24 mouse cellular contexts compared by ENCODE assay signal in genomic region chr2:169585631-169586285, GRCm38 (mm10). TPM values are rescaled to one million over a fixed set of nuclear protein-coding genes. Genes with fewer than 3 reads are reported as not detected.
A peak's percentile ranks its signal among the peaks of the same experiment; 100 is the strongest.
DNase-seq lines count a peak whose midpoint lies in the region; ATAC-seq and TF ChIP-seq lines count a peak whose summit lies in the region.
"Had no signal": no experiment of that assay in that cellular context is flagged by ENCODE, and none has a peak within 500 bp of the region (broad histone marks: within the 10 kb centered on the region; RNA-seq: fewer than 3 reads in every experiment).

No protein-coding gene starts in this region.

- ATAC-seq in CD4-positive, CD25-positive, alpha-beta regulatory T cell, adult 4 months = no peak
- ATAC-seq in midbrain, embryonic 11.5 days (ENCODE audit: low FRiP score) = no peak
- no peak for ATAC-seq in midbrain, postnatal 0 days (ENCODE audit: low FRiP score)
- ATAC-seq in embryonic facial prominence, embryonic 13.5 days (ENCODE audit: insufficient number of reproducible peaks, insufficient read depth, low FRiP score, low TSS enrichment, low read depth) = no peak
- ATAC-seq in stomach, embryonic 16.5 days (ENCODE audit: insufficient read depth, low FRiP score) = peak; percentile 20; the same call in 1 of the 2 replicates
- ATAC-seq: Patski had no signal

- no peak overlapping the region for H3K4me3 ChIP-seq in midbrain, embryonic 11.5 days (ENCODE audit: low read depth, low read length)
- H3K4me3 ChIP-seq in midbrain, postnatal 0 days (ENCODE audit: low read depth, low read length) = no peak overlapping the region
- no peak overlapping the region for H3K4me3 ChIP-seq in embryonic facial prominence, embryonic 13.5 days
- no peak overlapping the region for H3K4me3 ChIP-seq in stomach, embryonic 16.5 days (replicated peaks; ENCODE audit: low read length)
- H3K4me3 ChIP-seq: erythroblast, embryonic 14.5 days; limb, embryonic 15.5 days had no signal

- no peak overlapping the region for H3K4me2 ChIP-seq in midbrain, embryonic 11.5 days
- H3K4me2 ChIP-seq in midbrain, postnatal 0 days (ENCODE audit: low read depth, low read length, poor library complexity, severe bottlenecking) = no peak overlapping the region
- peak overlapping the region; percentile 28; the same call in 1 of the 2 replicates for H3K4me2 ChIP-seq in embryonic facial prominence, embryonic 13.5 days
- H3K4me2 ChIP-seq in stomach, embryonic 16.5 days (ENCODE audit: low read depth, low read length) = no peak overlapping the region
- H3K4me2 ChIP-seq: limb, embryonic 15.5 days had no signal

- no peaks in the 10 kb centered on the region for H3K9me3 ChIP-seq in midbrain, embryonic 11.5 days (ENCODE audit: control insufficient read depth, low read length)
- H3K9me3 ChIP-seq in midbrain, postnatal 0 days (ENCODE audit: low read length) = no peaks in the 10 kb centered on the region
- H3K9me3 ChIP-seq in embryonic facial prominence, embryonic 13.5 days = no peaks in the 10 kb centered on the region
- H3K9me3 ChIP-seq in stomach, embryonic 16.5 days (replicated peaks; ENCODE audit: control insufficient read depth, low read length) = no peaks in the 10 kb centered on the region
- H3K9me3 ChIP-seq: limb, embryonic 15.5 days had no signal

- peak; percentile 45 for DNase-seq in CD4-positive, CD25-positive, alpha-beta regulatory T cell, adult 2 months (ENCODE audit: low read depth, low spot score)
- peak; percentile 47 for DNase-seq in midbrain, embryonic 11.5 days (ENCODE audit: low spot score, missing footprints)
- DNase-seq in midbrain, postnatal 0 days (ENCODE audit: low spot score) = no peak
- DNase-seq in urinary bladder, postnatal 14 days (ENCODE audit: low spot score) = no peak
- DNase-seq in right cerebral cortex, postnatal 36 days (ENCODE audit: low spot score in 2 of 2) = no peak
- DNase-seq: cerebellum, adult 9-11 months; heart, adult 11 months; heart, postnatal 4 days; layer of hippocampus, adult 9-11 months; lung, adult 18-20 months; thymus, postnatal 25 days had no signal

- H3K36me3 ChIP-seq in midbrain, embryonic 11.5 days (ENCODE audit: control insufficient read depth, insufficient read depth, low read length) = no peaks in the 10 kb centered on the region
- H3K36me3 ChIP-seq in midbrain, postnatal 0 days (ENCODE audit: insufficient read depth, low read length) = no peaks in the 10 kb centered on the region
- no peaks in the 10 kb centered on the region for H3K36me3 ChIP-seq in embryonic facial prominence, embryonic 13.5 days
- H3K36me3 ChIP-seq in stomach, embryonic 16.5 days (ENCODE audit: control insufficient read depth, insufficient read depth, low read length) = no peaks in the 10 kb centered on the region
- H3K36me3 ChIP-seq: limb, embryonic 15.5 days had no signal

- peaks cover 6% of the 10 kb centered on the region for H3K4me1 ChIP-seq in midbrain, embryonic 11.5 days (ENCODE audit: control insufficient read depth, insufficient read depth, low read length)
- H3K4me1 ChIP-seq in midbrain, postnatal 0 days (ENCODE audit: insufficient read depth, low read length) = no peaks in the 10 kb centered on the region
- H3K4me1 ChIP-seq in embryonic facial prominence, embryonic 13.5 days = peaks cover 9% of the 10 kb centered on the region; the same call in 1 of the 2 replicates
- no peaks in the 10 kb centered on the region; the same call in 1 of the 2 replicates for H3K4me1 ChIP-seq in stomach, embryonic 16.5 days (ENCODE audit: control insufficient read depth, insufficient read depth, low read length)

- no peak overlapping the region for H3K9ac ChIP-seq in midbrain, embryonic 11.5 days (ENCODE audit: low read length)
- no peak overlapping the region for H3K9ac ChIP-seq in midbrain, postnatal 0 days (replicated peaks; ENCODE audit: low read length, poor library complexity, severe bottlenecking)
- H3K9ac ChIP-seq in embryonic facial prominence, embryonic 13.5 days = no peak overlapping the region
- H3K9ac ChIP-seq in stomach, embryonic 16.5 days (ENCODE audit: low read length) = no peak overlapping the region
- H3K9ac ChIP-seq: limb, embryonic 15.5 days had no signal

- WGBS in midbrain, embryonic 11.5 days = 85% methylated on average over 12 of the region's 12 CpGs
- WGBS in midbrain, postnatal 0 days = 81% methylated on average over 12 of the region's 12 CpGs
- WGBS in embryonic facial prominence, embryonic 13.5 days = 64% methylated on average over 12 of the region's 12 CpGs
- 67% methylated on average over 12 of the region's 12 CpGs for WGBS in stomach, embryonic 16.5 days

- no peak overlapping the region for H3K27ac ChIP-seq in midbrain, embryonic 11.5 days (ENCODE audit: low read depth, low read length)
- H3K27ac ChIP-seq in midbrain, postnatal 0 days (ENCODE audit: low read depth, low read length) = no peak overlapping the region
- no peak overlapping the region for H3K27ac ChIP-seq in embryonic facial prominence, embryonic 13.5 days
- H3K27ac ChIP-seq in stomach, embryonic 16.5 days (ENCODE audit: low read length) = peak overlapping the region; percentile 18
- H3K27ac ChIP-seq: limb, embryonic 15.5 days had no signal

- H3K27me3 ChIP-seq in midbrain, embryonic 11.5 days (ENCODE audit: control insufficient read depth, insufficient read depth, low read length) = no peaks in the 10 kb centered on the region
- no peaks in the 10 kb centered on the region for H3K27me3 ChIP-seq in midbrain, postnatal 0 days (ENCODE audit: insufficient read depth, low read length)
- H3K27me3 ChIP-seq in embryonic facial prominence, embryonic 13.5 days = no peaks in the 10 kb centered on the region
- H3K27me3 ChIP-seq in stomach, embryonic 16.5 days (ENCODE audit: control insufficient read depth, insufficient read depth, low read length) = no peaks in the 10 kb centered on the region
- H3K27me3 ChIP-seq: limb, embryonic 15.5 days; Patski had no signal

- TF ChIP-seq CTCF in midbrain, postnatal 0 days (IDR thresholded peaks at IDR 0.05) = no peak

RNA-seq across cellular contexts. Expression of gene Gm11011, which starts 1.8 kb away (rescaled TPM):
- not detected for polyA plus RNA-seq in CD4-positive, CD25-positive, alpha-beta regulatory T cell, adult 4 months (2017; shearing (Covaris generic))
- polyA plus RNA-seq in midbrain, embryonic 11.5 days (2014; fragmentation: Nextera tagmentation; extraction: Ambion mirVana) = not detected in 2 replicates
- not detected in 2 replicates for total RNA-seq in midbrain, postnatal 0 days (2014; rRNA removed)
- polyA plus RNA-seq in midbrain, postnatal 0 days (2015; fragmentation: Nextera tagmentation; extraction: Ambion mirVana) = not detected in 2 replicates
- not detected in 2 replicates for polyA plus RNA-seq in embryonic facial prominence, embryonic 13.5 days (2015; fragmentation: Nextera tagmentation; extraction: Ambion mirVana)
- not detected in 2 replicates for polyA plus RNA-seq in stomach, embryonic 16.5 days (2015; fragmentation: Nextera tagmentation; extraction: Ambion mirVana)
- total RNA-seq: gastrocnemius, adult 18-20 months; heart, postnatal 4 days; left cerebral cortex, postnatal 14 days; megakaryocyte-erythroid progenitor cell, adult 5-6 weeks had no signal
- polyA plus RNA-seq: erythroblast, embryonic 14.5 days; forebrain, embryonic 16.5 days; heart, embryonic 14.5 days; intestine, embryonic 14.5 days; limb, embryonic 15.5 days; Patski; spleen, adult 2 months had no signal

RNA-seq across cellular contexts. Expression of gene Tshz2, which starts 47.1 kb away (rescaled TPM):
- polyA plus RNA-seq in CD4-positive, CD25-positive, alpha-beta regulatory T cell, adult 4 months (2017; shearing (Covaris generic)) = under 1 TPM in 1 of 2 experiments, not detected in 1; 0.83 TPM
- 1.3 and 1.9 TPM in 2 replicates for polyA plus RNA-seq in midbrain, embryonic 11.5 days (2014; fragmentation: Nextera tagmentation; extraction: Ambion mirVana)
- total RNA-seq in midbrain, postnatal 0 days (2014; rRNA removed) = 37.2 and 40.8 TPM in 2 replicates
- 19.6 and 26.4 TPM in 2 replicates for polyA plus RNA-seq in midbrain, postnatal 0 days (2015; fragmentation: Nextera tagmentation; extraction: Ambion mirVana)
- polyA plus RNA-seq in embryonic facial prominence, embryonic 13.5 days (2015; fragmentation: Nextera tagmentation; extraction: Ambion mirVana) = 10.2 and 12.3 TPM in 2 replicates
- polyA plus RNA-seq in stomach, embryonic 16.5 days (2015; fragmentation: Nextera tagmentation; extraction: Ambion mirVana) = 11.2 and 13.5 TPM in 2 replicates
- total RNA-seq: megakaryocyte-erythroid progenitor cell, adult 5-6 weeks had no signal
- polyA plus RNA-seq: erythroblast, embryonic 14.5 days had no signal

Comparison
In these comparisons a context has a peak if more than half of its experiments do, and no peak if none do; other contexts are left out.
1. DNase-seq: peak in CD4-positive, CD25-positive, alpha-beta regulatory T cell, adult 2 months (single experiment) and midbrain, embryonic 11.5 days (single experiment); none in midbrain, postnatal 0 days (single experiment), urinary bladder, postnatal 14 days (single experiment) and right cerebral cortex, postnatal 36 days (0 of 2).